Mouse (Mus musculus): ENCODE measurements at regions not wholly inside any gene's neighbourhood (a gene's known extent, or its start where the extent isn't known, plus 50 kb on each side); places are given as distances from the start of the nearest gene placed in this dataset.

- Histone ChIP-seq H3K9ac (ENCODE audit: control insufficient read depth, low read depth, low read length, poor library complexity, severe bottlenecking) (no peak overlapping the region), H3K9me3 (replicated peaks; ENCODE audit: insufficient read depth, low read length) (no peaks in the 10 kb centered on the region), H3K79me2 (ENCODE audit: control insufficient read depth, insufficient read depth, low read length, poor library complexity) (no peaks in the 10 kb centered on the region), H3K36me3 (ENCODE audit: control insufficient read depth in 1 of 2, insufficient read depth in 2 of 2, low read length in 2 of 2) (no peaks in the 10 kb centered on the region), H3K4me1 (ENCODE audit: control insufficient read depth in 1 of 2, insufficient read depth in 2 of 2, low read length in 2 of 2) (no peaks in the 10 kb centered on the region), H3K27me3 (ENCODE audit: control insufficient read depth in 1 of 2, insufficient read depth in 2 of 2, low read length in 2 of 2) (no peaks in the 10 kb centered on the region; a peak in 1 of 4 replicates), H3K4me3 (ENCODE audit: control insufficient read depth in 1 of 2, insufficient read depth in 1 of 2, low read depth in 2 of 2, low read length in 2 of 2) (no peak overlapping the region), H3K27ac (ENCODE audit: control insufficient read depth, low read depth, low read length) (no peak overlapping the region)
- TF ChIP-seq TBP (IDR thresholded peaks at IDR 0.05; ENCODE audit: low read depth, low read length) (no peak), ZC3H11A (IDR thresholded peaks at IDR 0.05; ENCODE audit: low read depth, low read length) (no peak), ETS1 (IDR thresholded peaks at IDR 0.05; ENCODE audit: low read depth, low read length) (no peak), USF2 (IDR thresholded peaks at IDR 0.05; ENCODE audit: borderline replicate concordance in 1 of 2, insufficient read depth in 1 of 2, low read depth in 1 of 2, low read length in 2 of 2) (no peak), ZKSCAN1 (IDR thresholded peaks at IDR 0.05; ENCODE audit: low read depth, low read length) (no peak), E2F4 (IDR thresholded peaks at IDR 0.05; ENCODE audit: borderline replicate concordance, low read depth, low read length) (no peak), RAD21 (IDR thresholded peaks at IDR 0.05; ENCODE audit: low read depth, low read length) (no peak), TAL1 (IDR thresholded peaks at IDR 0.05; ENCODE audit: low read length) (no peak), HCFC1 (IDR thresholded peaks at IDR 0.05; ENCODE audit: low read depth, low read length) (no peak)
- no peak for DNase-seq (ENCODE audit: low read depth, low spot score)
Measured at GRCm38 (mm10) chr13:30465439-30465838, 79.7 kb downstream of the Uqcrfs1 start.

GRCm38 (mm10) chr13:30455278-30455681, 89.9 kb downstream of the Uqcrfs1 start:
- H3K36me3 ChIP-seq (ENCODE audit: control insufficient read depth in 1 of 2, insufficient read depth in 2 of 2, low read length in 2 of 2): no peaks in the 10 kb centered on the region
- H3K4me3 ChIP-seq (ENCODE audit: control insufficient read depth in 1 of 2, insufficient read depth in 1 of 2, low read depth in 2 of 2, low read length in 2 of 2): no peak overlapping the region
- no peaks in the 10 kb centered on the region for H3K9me3 ChIP-seq (replicated peaks; ENCODE audit: insufficient read depth, low read length)
- H3K4me1 ChIP-seq (ENCODE audit: control insufficient read depth in 1 of 2, insufficient read depth in 2 of 2, low read length in 2 of 2): no peaks in the 10 kb centered on the region
- DNase-seq (ENCODE audit: low read depth, low spot score): no peak
- H3K9ac ChIP-seq (ENCODE audit: control insufficient read depth, low read depth, low read length, poor library complexity, severe bottlenecking): no peak overlapping the region
- no peaks in the 10 kb centered on the region for H3K27me3 ChIP-seq (ENCODE audit: control insufficient read depth in 1 of 2, insufficient read depth in 2 of 2, low read length in 2 of 2)
- no peaks in the 10 kb centered on the region for H3K79me2 ChIP-seq (ENCODE audit: control insufficient read depth, insufficient read depth, low read length, poor library complexity)
- TF ChIP-seq POLR2A (IDR thresholded peaks at IDR 0.05; ENCODE audit: control insufficient read depth in 1 of 2, insufficient read depth in 1 of 2, low read depth in 1 of 2, low read length in 2 of 2, poor library complexity in 1 of 2): no peak
- TF ChIP-seq MAZ (IDR thresholded peaks at IDR 0.05; ENCODE audit: low read depth, low read length): no peak
- TF ChIP-seq USF2 (IDR thresholded peaks at IDR 0.05; ENCODE audit: borderline replicate concordance in 1 of 2, insufficient read depth in 1 of 2, low read depth in 1 of 2, low read length in 2 of 2): no peak
- TF ChIP-seq MAX (IDR thresholded peaks at IDR 0.05; ENCODE audit: low read length): no peak
- no peak for TF ChIP-seq ZMIZ1 (IDR thresholded peaks at IDR 0.05; ENCODE audit: low read depth, low read length)
- TF ChIP-seq RCOR1 (IDR thresholded peaks at IDR 0.05; ENCODE audit: low read depth, low read length): no peak
- no peak for TF ChIP-seq ELF1 (IDR thresholded peaks at IDR 0.05; ENCODE audit: low read depth, low read length)
- no peak for TF ChIP-seq MXI1 (IDR thresholded peaks at IDR 0.05; ENCODE audit: low read depth, low read length)
- TF ChIP-seq BHLHE40 (IDR thresholded peaks at IDR 0.05; ENCODE audit: borderline replicate concordance, low read depth, low read length): no peak
- TF ChIP-seq TBP (IDR thresholded peaks at IDR 0.05; ENCODE audit: low read depth, low read length): no peak
- no peak for TF ChIP-seq CHD2 (IDR thresholded peaks at IDR 0.05; ENCODE audit: low read length)
- no peak for TF ChIP-seq ZC3H11A (IDR thresholded peaks at IDR 0.05; ENCODE audit: low read depth, low read length)
- no peak for TF ChIP-seq EP300 (IDR thresholded peaks at IDR 0.05; ENCODE audit: low read depth in 1 of 2, low read length in 2 of 2)
- TF ChIP-seq CTCF (IDR thresholded peaks at IDR 0.05 in 2 of 3, conservative IDR thresholded peaks at IDR 0.05 in 1 of 3; ENCODE audit: control insufficient read depth in 1 of 3, insufficient read depth in 1 of 3, low read depth in 2 of 3, low read length in 3 of 3, poor library complexity in 1 of 3, severe bottlenecking in 1 of 3): no peak
- H3K27ac ChIP-seq (ENCODE audit: control insufficient read depth, low read depth, low read length): no peak overlapping the region
